Mouse (Mus musculus) liver, embryonic 15.5 days (tissue): ENCODE results near the gene C1qa. TPM values are rescaled to one million over a fixed set of nuclear protein-coding genes. Genes with fewer than 3 reads are reported as not detected.

Source experiments
- ATAC-seq: fragments of 200-750 bp; cut with Nextera tagmentation; 2 replicates; pipeline ENCODE4 v1.8.0; 2017; ENCODE audit warnings: moderate number of reproducible peaks, mild to moderate bottlenecking, moderate library complexity; ENCODE audit not compliant: insufficient read depth
- H3K27ac ChIP-seq: fragments of 300-500 bp; sonication (generic); replicated peaks from 2 replicates; pipeline ENCODE4 v1.5.1; 2015; ENCODE audit warnings: mild to moderate bottlenecking, inconsistent platforms
- H3K27me3 ChIP-seq: fragments of 300-500 bp; sonication (generic); 2 replicates; pipeline ENCODE4 v1.6.1; 2015; ENCODE audit warnings: mild to moderate bottlenecking, inconsistent platforms
- H3K36me3 ChIP-seq: fragments of 300-500 bp; sonication (generic); replicated peaks from 2 replicates; pipeline ENCODE4 v1.6.1; 2015; ENCODE audit warnings: moderate library complexity, mild to moderate bottlenecking, inconsistent platforms
- H3K4me1 ChIP-seq: fragments of 300-500 bp; sonication (generic); replicated peaks from 2 replicates; pipeline ENCODE4 v1.6.1; 2015; ENCODE audit warnings: inconsistent platforms
- H3K4me2 ChIP-seq: fragments of 300-500 bp; sonication (generic); 2 replicates; pipeline ENCODE4 v1.6.1; 2015; ENCODE audit warnings: moderate library complexity, mild to moderate bottlenecking, inconsistent platforms
- H3K4me3 ChIP-seq: fragments of 300-500 bp; sonication (generic); replicated peaks from 2 replicates; pipeline ENCODE4 v1.5.1; 2015; ENCODE audit warnings: mild to moderate bottlenecking, inconsistent platforms
- H3K9ac ChIP-seq: fragments of 300-500 bp; sonication (generic); 2 replicates; pipeline ENCODE4 v1.6.1; 2015; ENCODE audit warnings: moderate library complexity, mild to moderate bottlenecking, inconsistent platforms
- H3K9me3 ChIP-seq: fragments of 300-500 bp; sonication (generic); replicated peaks from 2 replicates; pipeline ENCODE4 v1.6.1; 2016; ENCODE audit warnings: inconsistent platforms
- WGBS: fragments of 180-500 bp; shearing (Covaris S2); methylation state at CpG from one replicate; pipeline ENCODE4 v1.1.7; 2015; ENCODE audit warnings: mixed read lengths; ENCODE audit not compliant: insufficient replicate concordance; 5-methylcytosine and 5-hydroxymethylcytosine counted together
- polyA plus RNA-seq: library from polyadenylated mRNA; unstranded; fragments of >200 nt; fragmentation: Nextera tagmentation; extraction: Ambion mirVana; gene quantifications from 2 replicates; pipeline ENCODE4 v1.2.1, GENCODE M21; 2015

C1qa gene
- polyA plus RNA-seq, 1 experiment from 2014 or later, result 57.8 TPM

GRCm38 (mm10) chr4:136924529-136924928 lies 25.9 kb upstream of the C1qa start:
- no peak overlapping the region for H3K27ac ChIP-seq
- WGBS, result 4% methylated on average over 6 of the region's 6 CpGs
- ATAC-seq, result no peak
- no peak overlapping the region for H3K4me3 ChIP-seq
- H3K9ac ChIP-seq, result no peak overlapping the region
- H3K9me3 ChIP-seq, result no peaks in the 10 kb centered on the region
- H3K36me3 ChIP-seq, result no peaks in the 10 kb centered on the region
- H3K4me2 ChIP-seq, result no peak overlapping the region
- peaks cover 28% of the 10 kb centered on the region for H3K27me3 ChIP-seq
- peaks cover 6% of the 10 kb centered on the region for H3K4me1 ChIP-seq

GRCm38 (mm10) chr4:136919526-136919925 lies 20.9 kb upstream of the C1qa start:
- Histone ChIP-seq H3K27ac (no peak overlapping the region), H3K4me3 (no peak overlapping the region), H3K4me1 (no peaks in the 10 kb centered on the region), H3K36me3 (no peaks in the 10 kb centered on the region), H3K9ac (no peak overlapping the region), H3K4me2 (no peak overlapping the region), H3K27me3 (peaks cover 5% of the 10 kb centered on the region), H3K9me3 (no peaks in the 10 kb centered on the region)
- 64% methylated on average over 3 of the region's 3 CpGs for WGBS
- no peak for ATAC-seq

- 69% methylated on average over 8 of the region's 8 CpGs for whole genome bisulfite sequencing
- H3K4me3 ChIP-seq, result no peak overlapping the region
- H3K27me3 ChIP-seq, result peaks cover 5% of the 10 kb centered on the region
- no peak for ATAC-seq
- no peak overlapping the region for H3K9ac ChIP-seq
- H3K4me1 ChIP-seq, result no peaks in the 10 kb centered on the region
- no peaks in the 10 kb centered on the region for H3K9me3 ChIP-seq
- H3K4me2 ChIP-seq, result no peak overlapping the region
- no peaks in the 10 kb centered on the region for H3K36me3 ChIP-seq
- no peak overlapping the region for H3K27ac ChIP-seq
Measured at GRCm38 (mm10) chr4:136918834-136919233, 20.2 kb upstream of the C1qa start.

GRCm38 (mm10) chr4:136917165-136917524 lies 18.5 kb upstream of the C1qa start:
- 48% methylated on average over 7 of the region's 7 CpGs for WGBS
- Histone ChIP-seq H3K27me3 (peaks cover 20% of the 10 kb centered on the region), H3K4me2 (no peak overlapping the region), H3K4me3 (no peak overlapping the region), H3K9me3 (no peaks in the 10 kb centered on the region), H3K27ac (no peak overlapping the region), H3K36me3 (no peaks in the 10 kb centered on the region), H3K9ac (no peak overlapping the region), H3K4me1 (no peaks in the 10 kb centered on the region)
- no peak for ATAC-seq

GRCm38 (mm10) chr4:136916359-136917164 lies 18.0 kb upstream of the C1qa start:
- 66% methylated on average over 20 of the region's 20 CpGs for WGBS

GRCm38 (mm10) chr4:136912841-136913240 lies 14.2 kb upstream of the C1qa start:
- no peak for ATAC-seq
- no peak overlapping the region for H3K4me3 ChIP-seq
- H3K27ac ChIP-seq, result no peak overlapping the region
- no peak overlapping the region for H3K4me2 ChIP-seq
- H3K9me3 ChIP-seq, result no peaks in the 10 kb centered on the region
- no peaks in the 10 kb centered on the region for H3K36me3 ChIP-seq
- H3K4me1 ChIP-seq, result no peaks in the 10 kb centered on the region
- peaks cover 52% of the 10 kb centered on the region for H3K27me3 ChIP-seq
- no peak overlapping the region for H3K9ac ChIP-seq
- 20% methylated on average over 9 of the region's 9 CpGs for whole genome bisulfite sequencing

More at GRCm38 (mm10) chr4:136916359-136917164, 18.0 kb upstream of the C1qa start:
- no peak for ATAC-seq
- Histone ChIP-seq H3K27me3 (peaks cover 26% of the 10 kb centered on the region), H3K4me1 (no peaks in the 10 kb centered on the region), H3K36me3 (no peaks in the 10 kb centered on the region), H3K27ac (no peak overlapping the region), H3K9me3 (no peaks in the 10 kb centered on the region), H3K9ac (no peak overlapping the region), H3K4me3 (no peak overlapping the region), H3K4me2 (no peak overlapping the region)

GRCm38 (mm10) chr4:136911804-136912203 lies 13.2 kb upstream of the C1qa start:
- Histone ChIP-seq H3K36me3 (no peaks in the 10 kb centered on the region), H3K4me1 (no peaks in the 10 kb centered on the region), H3K9me3 (no peaks in the 10 kb centered on the region), H3K27me3 (peaks cover 57% of the 10 kb centered on the region), H3K27ac (no peak overlapping the region), H3K4me3 (no peak overlapping the region), H3K9ac (no peak overlapping the region), H3K4me2 (no peak overlapping the region)
- ATAC-seq, result no peak
- WGBS, result 31% methylated on average over 9 of the region's 9 CpGs

- H3K9ac ChIP-seq, result no peak overlapping the region
- H3K9me3 ChIP-seq, result no peaks in the 10 kb centered on the region
- H3K36me3 ChIP-seq, result no peaks in the 10 kb centered on the region
- WGBS, result 9% methylated on average over 17 of the region's 17 CpGs
- peaks cover 59% of the 10 kb centered on the region for H3K27me3 ChIP-seq
- no peaks in the 10 kb centered on the region for H3K4me1 ChIP-seq
- no peak for ATAC-seq
- no peak overlapping the region for H3K4me3 ChIP-seq
- no peak overlapping the region for H3K4me2 ChIP-seq
- H3K27ac ChIP-seq, result no peak overlapping the region
Measured at GRCm38 (mm10) chr4:136911211-136911646, 12.6 kb upstream of the C1qa start.

GRCm38 (mm10) chr4:136907809-136908208 lies 9.2 kb upstream of the C1qa start:
- peaks cover 81% of the 10 kb centered on the region for H3K27me3 ChIP-seq
- H3K27ac ChIP-seq, result no peak overlapping the region

GRCm38 (mm10) chr4:136907033-136907432 lies 8.4 kb upstream of the C1qa start:
- no peak for ATAC-seq
- Histone ChIP-seq H3K9me3 (no peaks in the 10 kb centered on the region), H3K4me1 (no peaks in the 10 kb centered on the region), H3K27me3 (peaks cover 74% of the 10 kb centered on the region), H3K4me3 (no peak overlapping the region), H3K4me2 (no peak overlapping the region), H3K27ac (no peak overlapping the region), H3K9ac (no peak overlapping the region), H3K36me3 (no peaks in the 10 kb centered on the region)
- 10% methylated on average over 7 of the region's 7 CpGs for WGBS

More at GRCm38 (mm10) chr4:136907809-136908208, 9.2 kb upstream of the C1qa start:
- Histone ChIP-seq H3K4me2 (no peak overlapping the region), H3K4me3 (no peak overlapping the region), H3K9me3 (no peaks in the 10 kb centered on the region), H3K4me1 (no peaks in the 10 kb centered on the region), H3K36me3 (no peaks in the 10 kb centered on the region), H3K9ac (no peak overlapping the region)
- no peak for ATAC-seq

GRCm38 (mm10) chr4:136904767-136905539 lies 6.3 kb upstream of the C1qa start:
- Histone ChIP-seq H3K36me3 (no peaks in the 10 kb centered on the region), H3K9ac (no peak overlapping the region), H3K27ac (no peak overlapping the region), H3K27me3 (peaks cover 53% of the 10 kb centered on the region), H3K9me3 (no peaks in the 10 kb centered on the region), H3K4me3 (no peak overlapping the region), H3K4me1 (no peaks in the 10 kb centered on the region), H3K4me2 (no peak overlapping the region)
- 2% methylated on average over 23 of the region's 23 CpGs for WGBS
- ATAC-seq, result no peak
